Mouse (Mus musculus): ENCODE data around the gene Tmem82. TPM values are rescaled to one million over a fixed set of nuclear protein-coding genes. Genes with fewer than 3 reads are reported as not detected.

The Tmem82 gene
- polyA plus RNA-seq, 1 experiment from 2014 or later = 0.12 TPM

- no peaks in the 10 kb centered on the region for H3K4me1 ChIP-seq (ENCODE audit: control insufficient read depth, insufficient read depth, low read length)
- H3K27ac ChIP-seq (ENCODE audit: low read depth, low read length) = no peak within 1 kb of the TSS
- no peaks in the 10 kb centered on the region for H3K9me3 ChIP-seq (ENCODE audit: control insufficient read depth, low read length)
- no peaks in the 10 kb centered on the region for H3K27me3 ChIP-seq (ENCODE audit: control insufficient read depth, insufficient read depth, low read length)
- WGBS = 86% methylated on average over 11 of the region's 11 CpGs
- no peak within 1 kb of the TSS for H3K4me2 ChIP-seq (ENCODE audit: low read depth, low read length)
- H3K4me3 ChIP-seq (ENCODE audit: low read depth, low read length) = no peak within 1 kb of the TSS
- no peak within 1 kb of the TSS for H3K9ac ChIP-seq (replicated peaks; ENCODE audit: low read depth, low read length)
- ATAC-seq (ENCODE audit: low read depth) = no peak
- no peaks in the 10 kb centered on the region for H3K36me3 ChIP-seq (ENCODE audit: control insufficient read depth, insufficient read depth, low read length)
Observed at GRCm38 (mm10) chr4:141605861-141606260, 12.6 kb downstream of the Tmem82 start, which contains the start of gene Fblim1. Gene Fblim1, minus strand, starts transcription at chr4:141606096.

GRCm38 (mm10) chr4:141605421-141605820 is 13.0 kb downstream of the Tmem82 start:
- H3K4me2 ChIP-seq (ENCODE audit: low read depth, low read length) = no peak overlapping the region
- 93% methylated on average over 5 of the region's 5 CpGs for WGBS
- ATAC-seq (ENCODE audit: low read depth) = no peak
- no peak overlapping the region for H3K9ac ChIP-seq (replicated peaks; ENCODE audit: low read depth, low read length)
- no peaks in the 10 kb centered on the region for H3K27me3 ChIP-seq (ENCODE audit: control insufficient read depth, insufficient read depth, low read length)
- H3K4me1 ChIP-seq (ENCODE audit: control insufficient read depth, insufficient read depth, low read length) = no peaks in the 10 kb centered on the region
- no peaks in the 10 kb centered on the region for H3K36me3 ChIP-seq (ENCODE audit: control insufficient read depth, insufficient read depth, low read length)
- H3K9me3 ChIP-seq (ENCODE audit: control insufficient read depth, low read length) = no peaks in the 10 kb centered on the region
- H3K4me3 ChIP-seq (ENCODE audit: low read depth, low read length) = no peak overlapping the region
- no peak overlapping the region for H3K27ac ChIP-seq (ENCODE audit: low read depth, low read length)

- Histone ChIP-seq H3K9me3 (ENCODE audit: control insufficient read depth, low read length) (no peaks in the 10 kb centered on the region), H3K27ac (ENCODE audit: low read depth, low read length) (no peak overlapping the region), H3K4me3 (ENCODE audit: low read depth, low read length) (no peak overlapping the region), H3K9ac (replicated peaks; ENCODE audit: low read depth, low read length) (no peak overlapping the region), H3K4me1 (ENCODE audit: control insufficient read depth, insufficient read depth, low read length) (peaks cover 3% of the 10 kb centered on the region; the same call in 1 of the 2 replicates), H3K27me3 (ENCODE audit: control insufficient read depth, insufficient read depth, low read length) (peaks cover 3% of the 10 kb centered on the region; the same call in 1 of the 2 replicates), H3K4me2 (ENCODE audit: low read depth, low read length) (no peak overlapping the region), H3K36me3 (ENCODE audit: control insufficient read depth, insufficient read depth, low read length) (no peaks in the 10 kb centered on the region)
- no peak for ATAC-seq (ENCODE audit: low read depth)
- 75% methylated on average over 8 of the region's 8 CpGs for WGBS
Observed at GRCm38 (mm10) chr4:141604493-141604892, 13.9 kb downstream of the Tmem82 start.

GRCm38 (mm10) chr4:141603921-141604320 is 14.5 kb downstream of the Tmem82 start:
- no peaks in the 10 kb centered on the region for H3K9me3 ChIP-seq (ENCODE audit: control insufficient read depth, low read length)
- no peak overlapping the region for H3K4me3 ChIP-seq (ENCODE audit: low read depth, low read length)
- H3K9ac ChIP-seq (replicated peaks; ENCODE audit: low read depth, low read length) = no peak overlapping the region
- ATAC-seq (ENCODE audit: low read depth) = no peak
- H3K36me3 ChIP-seq (ENCODE audit: control insufficient read depth, insufficient read depth, low read length) = no peaks in the 10 kb centered on the region
- H3K27ac ChIP-seq (ENCODE audit: low read depth, low read length) = no peak overlapping the region
- WGBS = 75% methylated on average over 4 of the region's 4 CpGs
- peaks cover 3% of the 10 kb centered on the region for H3K4me1 ChIP-seq (ENCODE audit: control insufficient read depth, insufficient read depth, low read length)
- no peak overlapping the region for H3K4me2 ChIP-seq (ENCODE audit: low read depth, low read length)
- peaks cover 3% of the 10 kb centered on the region; the same call in 1 of the 2 replicates for H3K27me3 ChIP-seq (ENCODE audit: control insufficient read depth, insufficient read depth, low read length)

GRCm38 (mm10) chr4:141602523-141603223 is 15.8 kb downstream of the Tmem82 start:
- Histone ChIP-seq H3K27me3 (ENCODE audit: control insufficient read depth, insufficient read depth, low read length) (peaks cover 3% of the 10 kb centered on the region; the same call in 1 of the 2 replicates), H3K4me1 (ENCODE audit: control insufficient read depth, insufficient read depth, low read length) (peaks cover 10% of the 10 kb centered on the region), H3K9ac (replicated peaks; ENCODE audit: low read depth, low read length) (no peak overlapping the region), H3K9me3 (ENCODE audit: control insufficient read depth, low read length) (no peaks in the 10 kb centered on the region), H3K36me3 (ENCODE audit: control insufficient read depth, insufficient read depth, low read length) (no peaks in the 10 kb centered on the region), H3K4me2 (ENCODE audit: low read depth, low read length) (no peak overlapping the region), H3K4me3 (ENCODE audit: low read depth, low read length) (no peak overlapping the region), H3K27ac (ENCODE audit: low read depth, low read length) (no peak overlapping the region)
- 91% methylated on average over 11 of the region's 11 CpGs for WGBS
- ATAC-seq (ENCODE audit: low read depth) = no peak

GRCm38 (mm10) chr4:141601148-141601862 is 17.1 kb downstream of the Tmem82 start:
- peaks cover 10% of the 10 kb centered on the region for H3K4me1 ChIP-seq (ENCODE audit: control insufficient read depth, insufficient read depth, low read length)
- H3K4me2 ChIP-seq (ENCODE audit: low read depth, low read length) = no peak overlapping the region
- no peaks in the 10 kb centered on the region for H3K9me3 ChIP-seq (ENCODE audit: control insufficient read depth, low read length)
- H3K27ac ChIP-seq (ENCODE audit: low read depth, low read length) = no peak overlapping the region
- H3K4me3 ChIP-seq (ENCODE audit: low read depth, low read length) = no peak overlapping the region
- 74% methylated on average over 12 of the region's 12 CpGs for WGBS
- H3K36me3 ChIP-seq (ENCODE audit: control insufficient read depth, insufficient read depth, low read length) = no peaks in the 10 kb centered on the region
- ATAC-seq (ENCODE audit: low read depth) = no peak
- no peak overlapping the region for H3K9ac ChIP-seq (replicated peaks; ENCODE audit: low read depth, low read length)
- H3K27me3 ChIP-seq (ENCODE audit: control insufficient read depth, insufficient read depth, low read length) = peaks cover 3% of the 10 kb centered on the region; the same call in 1 of the 2 replicates

GRCm38 (mm10) chr4:141600364-141600763 is 18.1 kb downstream of the Tmem82 start:
- Histone ChIP-seq H3K27me3 (ENCODE audit: control insufficient read depth, insufficient read depth, low read length) (peaks cover 3% of the 10 kb centered on the region; the same call in 1 of the 2 replicates), H3K4me3 (ENCODE audit: low read depth, low read length) (peak overlapping the region; percentile 55; the same call in 1 of the 2 replicates), H3K27ac (ENCODE audit: low read depth, low read length) (no peak overlapping the region), H3K4me2 (ENCODE audit: low read depth, low read length) (peak overlapping the region; percentile 78; the same call in 1 of the 2 replicates), H3K9ac (replicated peaks; ENCODE audit: low read depth, low read length) (no peak overlapping the region), H3K9me3 (ENCODE audit: control insufficient read depth, low read length) (no peaks in the 10 kb centered on the region), H3K36me3 (ENCODE audit: control insufficient read depth, insufficient read depth, low read length) (no peaks in the 10 kb centered on the region), H3K4me1 (ENCODE audit: control insufficient read depth, insufficient read depth, low read length) (peaks cover 10% of the 10 kb centered on the region)
- ATAC-seq (ENCODE audit: low read depth) = no peak
- WGBS = 29% methylated on average over 6 of the region's 6 CpGs

GRCm38 (mm10) chr4:141599251-141600141 is 18.9 kb downstream of the Tmem82 start:
- Histone ChIP-seq H3K9ac (replicated peaks; ENCODE audit: low read depth, low read length) (peak overlapping the region; percentile 71), H3K4me1 (ENCODE audit: control insufficient read depth, insufficient read depth, low read length) (peaks cover 10% of the 10 kb centered on the region), H3K27ac (ENCODE audit: low read depth, low read length) (0 out of 2 replicates have a peak overlapping the region, but pooled peaks have one; percentile 16), H3K4me3 (ENCODE audit: low read depth, low read length) (peak overlapping the region; percentile 55), H3K4me2 (ENCODE audit: low read depth, low read length) (peak overlapping the region; percentile 78), H3K9me3 (ENCODE audit: control insufficient read depth, low read length) (no peaks in the 10 kb centered on the region), H3K27me3 (ENCODE audit: control insufficient read depth, insufficient read depth, low read length) (peaks cover 3% of the 10 kb centered on the region; the same call in 1 of the 2 replicates), H3K36me3 (ENCODE audit: control insufficient read depth, insufficient read depth, low read length) (no peaks in the 10 kb centered on the region)
- peak; percentile 28 for ATAC-seq (ENCODE audit: low read depth)
- WGBS = under 1% methylated on average over 48 of the region's 57 CpGs

All from neural tube, embryonic 14.5 days (tissue).